Mouse (Mus musculus) lung, postnatal 25 days (tissue): ENCODE data around the gene Rgsl1.
"Not testable (repeated sequence)": the region's sequence is repeated elsewhere in the genome, so short reads cannot be mapped to it uniquely, and the experiment has no call there.

ENCODE experiments used
- DNase-seq: peaks from one replicate; pipeline ENCODE4 v3.0.0; 2022; ENCODE audit warnings: low spot score

The Rgsl1 gene

GRCm38 (mm10) chr1:153775174-153775573 is 68.8 kb downstream of the Rgsl1 start:
- no peak for DNase-seq

- no peak for DNase-seq
Measured at GRCm38 (mm10) chr1:153770776-153771167, 73.2 kb downstream of the Rgsl1 start.

GRCm38 (mm10) chr1:153769998-153770775 is 73.8 kb downstream of the Rgsl1 start:
- DNase-seq: no peak

- not testable (repeated sequence) for DNase-seq
Measured at GRCm38 (mm10) chr1:153769571-153769970, 74.4 kb downstream of the Rgsl1 start.

GRCm38 (mm10) chr1:153768465-153768864 is 75.5 kb downstream of the Rgsl1 start:
- no peak for DNase-seq

GRCm38 (mm10) chr1:153767281-153767680 is 76.7 kb downstream of the Rgsl1 start:
- no peak for DNase-seq

GRCm38 (mm10) chr1:153766298-153766697 is 77.6 kb downstream of the Rgsl1 start:
- no peak for DNase-seq

- DNase-seq: no peak
Measured at GRCm38 (mm10) chr1:153764136-153764535, 79.8 kb downstream of the Rgsl1 start.

- DNase-seq: peak; percentile 35
Measured at GRCm38 (mm10) chr1:153753725-153754464, 90.0 kb downstream of the Rgsl1 start.

GRCm38 (mm10) chr1:153752521-153752920 is 91.4 kb downstream of the Rgsl1 start:
- peak; percentile 45 for DNase-seq

- peak; percentile 71 for DNase-seq
Measured at GRCm38 (mm10) chr1:153751763-153752301, 92.1 kb downstream of the Rgsl1 start.

- DNase-seq: no peak
Measured at GRCm38 (mm10) chr1:153750054-153750453, 93.9 kb downstream of the Rgsl1 start.

- peak; percentile 80 for DNase-seq
Measured at GRCm38 (mm10) chr1:153749211-153749801, 94.6 kb downstream of the Rgsl1 start, which contains the start of gene Rnasel. Rnasel (plus strand) TSS chr1:153749426.

- peak; percentile 30 for DNase-seq
Measured at GRCm38 (mm10) chr1:153748549-153748948, 95.4 kb downstream of the Rgsl1 start.

GRCm38 (mm10) chr1:153747861-153748530 is 95.9 kb downstream of the Rgsl1 start:
- no peak for DNase-seq

- peak; percentile 78 for DNase-seq
Measured at GRCm38 (mm10) chr1:153746728-153747127, 97.2 kb downstream of the Rgsl1 start.

GRCm38 (mm10) chr1:153746119-153746670 is 97.7 kb downstream of the Rgsl1 start:
- DNase-seq: no peak

- peak; percentile 65 for DNase-seq
Measured at GRCm38 (mm10) chr1:153742374-153743155, 101.4 kb downstream of the Rgsl1 start.

GRCm38 (mm10) chr1:153741551-153742316 is 102.2 kb downstream of the Rgsl1 start:
- no peak for DNase-seq
